Mouse (Mus musculus) layer of hippocampus, adult 8-10 months (tissue): ENCODE results near the gene Plin1. TPM values are rescaled to one million over a fixed set of nuclear protein-coding genes. Genes with fewer than 3 reads are reported as not detected.

Source experiments
- DNase-seq, 2 experiments: peaks; one replicate each; pipeline ENCODE4 v3.0.0; 2022; ENCODE audit warnings: low spot score in 2 of 2
- total RNA-seq, 4 experiments: library from RNA; stranded (reverse); gene quantifications; 2 replicates each; pipeline ENCODE4 v1.2.4; 2022

Gene Plin1
- total RNA-seq, 4 experiments from 2014 or later = 0.21 to 0.93 (median 0.31) TPM; not detected in 1

DNA sequence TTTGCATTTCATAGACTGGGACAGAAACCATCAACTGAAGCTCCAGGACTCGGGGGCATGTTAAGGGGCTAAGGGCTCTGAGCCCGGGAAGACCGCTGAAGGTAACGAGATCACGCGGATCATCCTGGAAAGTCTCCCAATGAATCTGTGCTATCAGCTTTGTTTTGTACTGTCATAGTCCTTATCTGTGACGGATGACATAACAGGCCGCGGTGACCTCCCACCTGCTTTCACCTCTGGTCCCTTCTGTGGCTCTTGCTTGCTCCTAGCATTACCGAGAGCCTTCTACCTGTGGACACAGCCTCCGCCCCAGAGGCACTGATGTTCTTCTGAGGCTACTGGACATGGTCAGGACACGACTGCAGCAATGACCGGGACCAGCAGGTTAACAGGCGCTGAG lies 3.8 kb upstream of the Plin1 start:
- DNase-seq = no peak

DNA sequence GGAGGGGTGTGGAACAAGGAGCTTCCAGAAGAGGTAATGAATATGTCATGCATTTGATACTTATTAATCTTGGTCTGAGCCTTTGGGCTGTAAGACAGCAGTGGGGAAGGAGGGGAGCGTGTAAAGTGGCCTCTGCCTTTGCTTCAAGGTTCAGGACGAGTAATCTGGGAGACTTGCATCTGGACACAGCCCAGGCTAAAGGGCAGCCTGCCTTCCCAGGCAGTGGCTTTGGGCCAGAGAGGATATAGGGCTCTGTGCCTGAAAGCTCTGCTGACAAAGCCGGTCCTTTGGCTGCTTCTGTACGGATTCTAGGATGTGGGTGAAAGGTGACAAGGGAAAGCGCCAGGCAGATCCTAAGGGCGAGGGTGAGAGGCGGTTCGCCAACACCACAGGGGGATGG lies 1.9 kb upstream of the Plin1 start:
- no peak for DNase-seq

- DNase-seq = no peak
Observed at GRCm38 (mm10) chr7:79731438-79731837, 1.3 kb downstream of the Plin1 start.

GRCm38 (mm10) chr7:79729743-79730370 lies 2.8 kb downstream of the Plin1 start:
- no peak for DNase-seq

DNA sequence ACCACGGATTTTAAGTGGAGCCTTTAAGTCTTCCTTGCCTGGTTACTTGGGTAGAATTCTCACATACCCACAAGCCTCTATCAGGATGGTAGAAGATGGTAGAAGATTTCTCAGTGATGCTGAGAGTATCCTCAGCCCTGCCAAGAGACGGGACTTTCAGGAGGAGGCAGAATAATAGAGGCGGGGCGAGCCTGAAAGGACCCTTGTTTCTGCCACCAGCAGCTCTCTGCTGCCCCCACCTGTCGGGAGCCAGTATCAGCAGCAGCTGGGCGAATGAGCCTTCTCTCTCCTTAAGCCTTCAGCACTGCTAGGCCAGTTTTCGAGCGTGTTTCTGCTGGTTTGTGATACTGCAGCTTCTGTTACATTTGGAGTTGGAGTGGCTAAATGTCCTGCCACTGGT lies 3.5 kb downstream of the Plin1 start:
- DNase-seq = peak in 1 of 2 experiments; percentile 68

GRCm38 (mm10) chr7:79728219-79728618 lies 4.5 kb downstream of the Plin1 start:
- peak in 1 of 2 experiments; percentile 57 for DNase-seq

- DNase-seq = peak in 1 of 2 experiments; percentile 51
Observed at GRCm38 (mm10) chr7:79727091-79727490, 5.6 kb downstream of the Plin1 start.

DNA sequence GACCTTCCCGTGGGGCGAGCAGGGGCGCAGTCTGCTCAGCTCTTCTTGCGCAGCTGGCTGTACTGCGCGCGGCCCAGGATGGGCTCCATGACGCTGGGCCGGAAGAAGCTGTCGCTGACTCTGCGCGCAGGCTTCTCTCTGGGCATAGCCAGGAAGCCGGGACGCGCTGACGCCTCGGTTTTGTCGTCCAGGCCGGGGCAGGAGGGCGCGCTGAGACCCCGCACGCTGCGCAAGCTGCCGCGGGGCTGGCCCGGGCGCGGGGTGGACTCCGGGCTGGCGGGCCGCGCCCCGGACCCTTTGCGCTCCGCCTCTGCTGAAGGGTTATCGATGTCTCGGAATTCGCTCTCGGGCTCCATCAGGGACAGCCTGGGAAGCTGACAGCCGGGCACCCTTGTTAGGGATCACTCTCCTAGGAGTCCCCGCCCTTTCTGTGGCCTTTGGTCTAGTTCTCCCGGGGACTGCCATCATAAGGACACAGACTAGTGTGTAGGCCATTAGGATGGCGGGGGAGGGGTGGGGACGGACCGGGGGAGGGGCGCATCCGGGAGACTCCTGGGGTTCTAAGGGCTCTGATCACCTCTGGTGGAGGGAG lies 11.2 kb downstream of the Plin1 start:
- peak in 1 of 2 experiments; percentile 35 for DNase-seq

GRCm38 (mm10) chr7:79715187-79715981 lies 17.3 kb downstream of the Plin1 start, which contains the start of gene Kif7:
Gene Kif7, minus strand, starts transcription at chr7:79715720.
- no peak for DNase-seq

DNA sequence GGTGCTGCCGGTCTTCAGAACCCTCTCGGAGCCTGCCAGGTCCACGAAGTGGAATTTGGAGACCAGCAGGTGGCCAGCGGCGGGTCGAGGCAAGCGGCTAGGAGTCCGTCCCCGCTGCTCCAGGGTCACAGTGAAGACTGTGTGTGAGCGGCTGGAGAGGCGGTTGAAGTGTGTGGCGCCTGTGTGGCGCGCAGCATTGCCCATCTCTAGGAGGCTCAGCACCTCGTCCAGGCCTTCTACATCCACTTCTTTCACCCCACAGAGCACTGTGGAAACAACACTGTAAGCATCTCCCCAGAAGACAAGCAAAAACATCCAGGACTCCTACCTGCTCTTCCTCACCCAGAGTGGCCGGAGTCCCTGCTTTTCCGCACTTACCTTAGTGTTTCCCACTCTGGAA lies 21.9 kb downstream of the Plin1 start:
- no peak for DNase-seq

GRCm38 (mm10) chr7:79710130-79710607 lies 22.5 kb downstream of the Plin1 start:
- DNase-seq = peak in 1 of 2 experiments; percentile 48

DNA sequence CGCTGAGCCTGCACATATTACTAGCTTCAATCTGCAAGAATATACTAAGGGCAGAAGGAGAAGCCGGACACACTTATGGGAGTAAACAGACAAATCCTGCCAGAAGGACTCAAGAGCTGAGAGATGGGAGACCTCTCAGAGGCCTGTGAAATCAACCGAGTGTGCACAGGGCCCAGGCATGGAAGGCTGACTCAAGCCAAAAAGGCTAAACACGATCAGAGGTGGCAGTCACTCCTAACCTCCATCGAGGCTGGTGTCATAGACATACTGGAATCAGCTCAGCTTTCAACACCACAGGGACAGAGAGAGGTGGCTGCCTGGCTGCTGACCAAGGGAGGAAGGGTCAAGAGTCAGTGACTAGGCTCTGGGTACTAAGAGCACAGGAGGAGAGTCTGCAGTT lies 27.5 kb downstream of the Plin1 start:
- DNase-seq = no peak

DNA sequence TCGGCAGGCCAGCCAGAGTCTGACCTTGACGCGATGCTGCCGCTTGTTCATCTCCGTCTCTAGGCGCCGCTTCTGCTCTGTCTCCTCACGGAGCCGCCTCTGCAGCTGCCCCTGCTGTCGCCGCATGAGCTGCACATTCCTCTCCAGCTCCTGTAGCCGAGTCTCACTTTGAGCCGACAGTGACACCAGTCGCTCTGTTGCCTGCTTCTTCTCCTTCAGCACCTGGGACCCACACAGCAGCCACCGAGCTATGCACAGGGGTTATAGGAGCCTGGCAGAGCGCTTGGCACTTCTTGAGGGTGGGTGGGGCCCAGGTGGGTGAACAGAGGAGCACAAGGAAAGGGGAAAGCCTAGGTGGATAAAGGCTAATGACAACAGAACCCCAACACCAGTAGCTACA lies 29.9 kb downstream of the Plin1 start:
- no peak for DNase-seq

DNA sequence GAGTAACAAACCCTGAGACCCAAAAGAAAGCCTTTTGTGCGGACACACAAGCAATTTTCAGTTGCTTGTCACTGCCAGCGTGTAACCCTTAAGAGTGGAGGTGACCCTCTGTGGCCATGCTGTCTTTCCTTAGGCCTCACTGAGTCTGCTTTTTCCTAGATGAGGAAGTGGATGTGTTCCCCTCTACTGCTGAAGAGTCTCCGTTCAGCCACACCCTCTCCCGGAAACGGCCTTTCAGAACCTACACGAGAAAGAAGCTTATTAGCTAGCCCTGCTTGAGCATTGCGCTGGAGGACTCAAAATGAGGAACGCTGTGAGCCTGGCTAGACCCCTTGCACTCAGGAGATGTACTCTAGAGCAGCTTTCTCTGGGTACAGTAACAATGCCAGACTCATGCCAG lies 36.2 kb downstream of the Plin1 start:
- DNase-seq = no peak

- DNase-seq = no peak
Observed at GRCm38 (mm10) chr7:79680231-79680630, 52.5 kb downstream of the Plin1 start.

DNA sequence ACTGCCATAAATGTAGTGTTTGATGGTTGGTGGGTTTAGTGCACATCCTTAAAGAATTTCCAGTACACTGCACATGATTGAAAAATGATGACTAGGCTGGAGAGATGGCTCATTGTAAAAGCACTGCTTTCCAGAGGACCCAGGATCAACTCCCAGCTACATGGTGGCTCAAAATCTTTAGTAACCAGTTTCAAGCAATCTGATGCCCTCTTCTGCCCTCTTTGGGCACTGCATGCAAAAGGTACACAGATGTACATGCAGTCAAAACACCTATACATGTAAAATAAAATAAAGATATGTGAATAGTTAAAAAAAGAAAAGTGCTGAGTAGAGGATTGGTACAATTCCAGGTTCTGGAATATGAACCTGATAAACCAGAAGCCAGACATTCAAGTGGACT lies 53.5 kb downstream of the Plin1 start:
- DNase-seq = no peak

- DNase-seq = no peak
Observed at GRCm38 (mm10) chr7:79670900-79671604, 61.7 kb downstream of the Plin1 start.
